Mouse (Mus musculus): ENCODE data around the gene Cnnm2.

- TF ChIP-seq CTCF (IDR thresholded peaks at IDR 0.05; ENCODE audit: low read depth, low read length) (no peak), GATA2 (IDR thresholded peaks at IDR 0.05; ENCODE audit: borderline replicate concordance, low read depth, low read length) (no peak), GATA1 (IDR thresholded peaks at IDR 0.05; ENCODE audit: borderline replicate concordance, low read length) (no peak), POLR2AphosphoS5 (IDR thresholded peaks at IDR 0.05; ENCODE audit: insufficient replicate concordance, low read depth, low read length) (no peak)
Measured at GRCm38 (mm10) chr19:46915406-46916080, 154.1 kb downstream of the Cnnm2 start.
